Mouse (Mus musculus): ENCODE results near the gene Sly. TPM values are rescaled to one million over a fixed set of nuclear protein-coding genes. Genes with fewer than 3 reads are reported as not detected.
"Not testable (repeated sequence)": the region's sequence is repeated elsewhere in the genome, so short reads cannot be mapped to it uniquely, and the experiment has no call there.

Sly gene
- total RNA-seq (2021): not detected
- long read RNA-seq, experiment 1: 0 reads
- long read RNA-seq, experiment 2: 0 reads

- DNase-seq (ENCODE audit: low spot score in 2 of 2): not testable (repeated sequence)
Observed at GRCm38 (mm10) chrY:57186888-57187287, at the start of gene Sly. TSS of gene Sly (plus strand) at chrY:57187188.
